Mouse (Mus musculus) retina, postnatal 7 days (tissue): ENCODE results near the gene Alkbh1.

ENCODE experiments used
- DNase-seq: peaks from one replicate; pipeline ENCODE4 v3.0.0-alpha.2; 2012; ENCODE audit warnings: low read depth, low spot score

Alkbh1 gene

DNA sequence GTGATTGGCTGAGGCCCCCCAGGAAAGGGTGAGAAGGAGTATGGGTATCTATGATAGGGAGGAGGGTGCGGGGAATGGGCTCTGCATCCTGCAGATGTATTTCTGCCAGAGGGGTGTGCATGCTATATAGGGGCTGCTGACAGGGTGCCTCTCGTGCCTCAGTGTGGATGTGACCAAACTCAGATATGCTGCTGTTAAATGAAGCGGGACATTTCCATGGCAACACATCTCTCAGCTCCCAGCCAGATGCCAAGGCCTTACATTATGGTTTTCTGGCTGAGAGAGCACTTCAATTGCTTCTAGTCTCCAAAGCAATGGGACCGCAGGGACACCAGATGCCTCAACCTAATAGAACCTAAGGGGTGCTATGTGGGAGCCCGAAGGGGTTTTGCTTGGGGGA lies 24.9 kb downstream of the Alkbh1 start:
- no peak for DNase-seq

DNA sequence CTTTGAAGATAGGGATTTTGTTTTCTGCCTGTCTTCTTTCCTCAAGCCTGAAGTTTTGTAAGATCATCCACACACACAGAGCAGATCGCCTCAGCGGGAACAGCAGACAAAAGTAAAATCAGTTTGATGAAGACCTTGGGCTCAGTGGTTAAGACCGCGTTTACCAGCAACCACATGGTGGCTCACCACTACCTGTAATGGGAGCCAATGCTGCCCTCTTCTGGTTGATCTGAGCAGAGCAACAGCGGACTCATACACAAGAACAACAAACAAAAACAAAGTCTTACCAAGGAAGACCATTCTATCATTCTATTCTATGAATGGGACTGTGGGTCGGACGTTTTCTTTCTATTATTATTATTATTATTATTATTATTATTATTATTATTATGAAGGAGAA lies 27.1 kb downstream of the Alkbh1 start:
- peak; percentile 30 for DNase-seq

DNA sequence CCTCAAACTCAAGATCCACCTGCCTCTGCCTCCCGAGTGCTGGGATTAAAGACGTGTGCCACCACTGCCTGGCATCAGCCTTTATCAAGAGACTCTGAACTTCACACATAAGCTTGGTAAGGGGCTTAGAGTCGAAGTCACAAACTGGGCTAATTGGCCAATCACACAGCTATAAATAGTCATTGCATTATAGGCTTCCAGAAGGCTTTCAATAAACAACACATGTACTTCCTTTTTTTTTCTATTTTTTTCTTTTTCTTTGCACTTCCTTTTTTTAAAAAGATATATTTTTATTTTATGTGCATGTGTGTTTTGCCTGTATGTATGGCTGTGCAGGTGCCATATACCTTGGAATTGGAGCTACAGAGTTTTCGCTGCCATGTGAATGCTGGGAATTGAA lies 28.5 kb downstream of the Alkbh1 start:
- DNase-seq: no peak

DNA sequence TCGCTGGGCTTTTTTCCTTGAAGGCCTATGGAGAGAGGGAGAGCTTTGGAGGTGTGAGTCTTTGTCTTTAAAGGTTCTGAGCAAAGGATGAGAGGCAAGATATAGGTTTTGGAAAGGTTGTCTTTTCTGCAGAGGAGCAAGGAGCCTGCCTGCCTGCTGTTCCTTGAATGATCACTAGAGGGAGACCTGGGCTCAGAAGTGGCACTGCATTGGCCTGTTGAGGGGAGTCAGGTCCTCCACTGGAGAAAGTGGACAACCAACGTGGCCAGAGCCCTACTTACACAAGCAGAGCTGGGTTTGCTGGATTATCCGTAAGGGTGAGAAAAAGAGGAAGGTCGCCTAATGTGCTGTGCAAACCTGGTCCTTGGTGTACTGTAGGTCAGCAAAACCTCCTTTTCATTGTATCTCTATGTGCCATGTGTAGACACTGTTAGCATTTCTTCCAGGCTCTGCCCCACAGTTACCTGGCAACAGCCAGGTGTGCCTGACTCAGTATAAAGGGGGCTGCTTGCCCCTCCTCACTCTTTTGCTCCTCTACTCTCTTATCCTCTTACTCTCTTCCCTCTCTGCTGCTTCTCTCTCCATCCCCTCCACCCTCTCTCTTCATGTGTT lies 30.5 kb downstream of the Alkbh1 start:
- peak; percentile 61 for DNase-seq

DNA sequence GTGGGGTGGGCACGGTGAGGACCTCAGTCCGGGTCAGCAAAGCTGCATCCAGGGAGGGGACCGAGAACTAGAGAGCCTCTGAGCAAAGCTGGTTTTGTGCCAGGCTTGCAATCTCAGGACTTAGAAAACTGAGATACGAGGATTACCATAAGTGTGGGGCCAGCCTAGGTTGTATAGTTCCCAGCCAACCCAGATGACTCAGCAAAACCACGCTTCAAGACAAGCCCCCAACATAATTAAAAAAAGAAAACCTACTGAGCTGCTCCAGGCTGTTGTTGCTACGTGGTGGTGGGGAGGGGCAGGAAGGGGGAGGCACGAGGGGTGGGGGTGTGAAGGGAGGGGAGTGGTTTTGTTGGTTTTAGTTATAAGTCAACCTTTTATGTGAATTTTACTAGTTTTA lies 32.8 kb downstream of the Alkbh1 start:
- no peak for DNase-seq

DNA sequence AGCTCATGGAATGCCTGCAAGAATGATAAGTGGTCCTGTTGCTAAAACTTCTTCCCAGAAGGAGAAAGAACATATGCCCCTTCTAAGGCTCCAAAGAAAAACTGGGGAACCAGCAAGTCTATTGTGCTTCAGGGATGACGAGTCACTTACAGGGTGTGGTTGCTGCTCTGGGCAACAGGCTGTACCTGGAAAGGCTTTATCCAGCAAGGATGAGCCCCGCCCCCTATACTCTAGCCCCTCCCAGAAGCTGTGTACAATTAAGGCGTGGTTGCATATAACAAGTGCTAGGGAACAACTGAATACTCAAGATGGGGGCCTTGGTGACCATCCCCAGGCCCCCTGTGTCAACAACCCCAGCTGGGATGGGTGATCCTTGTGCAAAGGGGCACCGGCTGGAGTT lies 34.7 kb downstream of the Alkbh1 start:
- no peak for DNase-seq

DNA sequence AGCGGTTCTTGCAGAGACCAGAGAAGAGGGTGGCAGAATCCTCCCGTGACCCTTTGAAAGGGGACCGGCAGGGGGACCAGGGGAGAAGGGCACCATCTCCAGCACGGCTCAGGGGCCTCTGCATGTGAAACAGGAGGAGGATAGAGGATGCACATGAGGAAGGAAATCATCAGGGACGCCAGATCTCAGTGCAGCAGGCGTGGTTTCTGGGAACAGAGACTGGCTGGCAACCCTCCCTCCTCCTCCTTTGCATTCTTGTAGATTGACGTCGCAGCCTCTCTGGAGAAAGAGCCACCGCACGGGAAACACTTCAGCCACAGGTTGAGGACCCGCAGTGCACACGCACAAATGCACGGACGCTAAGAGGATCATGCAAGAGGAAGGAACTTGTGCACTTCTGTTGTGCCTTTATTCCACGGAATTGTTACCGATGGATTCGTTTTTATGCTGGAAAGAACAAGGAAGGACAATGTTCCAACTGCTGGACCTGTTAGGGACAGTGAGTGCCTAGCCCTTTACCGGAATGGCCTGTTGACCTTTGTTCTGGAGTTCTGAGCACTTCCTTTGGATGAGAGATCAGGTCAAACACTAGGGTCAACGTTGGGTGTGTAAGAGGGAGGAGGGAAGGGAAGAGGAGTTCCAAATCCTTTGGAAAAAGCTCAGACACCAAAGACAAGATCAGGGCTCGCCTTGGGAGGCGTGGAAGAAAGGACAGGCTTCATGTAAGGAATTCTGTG lies 35.8 kb downstream of the Alkbh1 start:
- no peak for DNase-seq

DNA sequence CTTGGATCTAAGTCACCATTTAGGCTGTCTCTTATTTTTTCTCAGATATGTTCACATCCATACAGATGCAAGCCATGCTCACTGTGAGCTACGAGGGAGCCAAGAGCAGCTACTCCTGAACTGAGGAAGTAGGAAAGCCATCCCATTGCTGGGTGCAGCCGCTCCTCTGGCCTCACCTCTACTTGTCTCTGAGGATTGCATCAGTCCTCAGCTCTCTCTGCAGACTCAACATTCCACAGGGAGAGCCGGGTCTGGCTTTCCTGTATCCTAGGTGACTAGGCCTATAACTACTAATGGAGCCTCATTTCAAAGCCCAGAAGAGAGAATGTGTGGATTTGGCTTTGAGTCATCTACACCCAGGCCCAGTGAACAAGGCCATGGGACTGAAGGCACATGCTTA lies 38.1 kb downstream of the Alkbh1 start:
- DNase-seq: no peak

DNA sequence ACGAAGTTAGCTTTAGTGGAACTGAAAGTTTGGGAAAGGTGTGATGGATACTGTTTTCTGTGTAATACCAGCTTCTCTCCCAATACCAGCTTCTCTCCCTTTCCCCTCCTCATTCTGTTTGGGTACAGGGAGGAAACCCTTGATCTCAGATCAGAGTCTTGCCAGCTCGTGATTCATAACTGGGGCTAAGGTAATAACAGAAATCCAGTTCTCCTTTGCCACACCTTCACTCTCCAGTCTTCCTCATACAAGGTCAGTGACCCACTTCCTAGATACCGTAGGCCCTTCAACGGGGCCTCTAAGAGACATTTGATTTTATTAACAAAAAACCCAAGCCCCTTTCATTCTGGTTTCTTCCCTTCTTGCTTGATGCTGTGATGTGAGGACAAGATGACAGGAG lies 38.7 kb downstream of the Alkbh1 start:
- no peak for DNase-seq

DNA sequence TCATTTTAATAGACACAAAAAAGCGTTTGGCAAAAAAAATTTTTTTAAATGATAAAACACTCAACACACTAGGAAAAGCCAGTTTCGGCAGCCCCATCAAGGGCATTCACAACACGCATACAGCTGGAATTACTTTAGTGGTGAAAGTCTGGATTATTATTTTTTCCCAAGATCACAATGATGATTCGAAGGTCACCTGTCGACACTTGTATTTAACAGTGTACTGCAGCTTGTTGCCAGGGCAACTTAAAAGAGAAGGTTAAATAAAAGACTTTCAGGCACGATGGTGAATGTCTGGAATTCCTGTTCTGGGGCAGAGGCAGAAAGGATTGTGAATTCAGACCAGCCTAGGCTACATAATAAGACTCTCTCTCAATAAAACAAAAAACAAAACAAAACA lies 41.9 kb downstream of the Alkbh1 start:
- no peak for DNase-seq

DNA sequence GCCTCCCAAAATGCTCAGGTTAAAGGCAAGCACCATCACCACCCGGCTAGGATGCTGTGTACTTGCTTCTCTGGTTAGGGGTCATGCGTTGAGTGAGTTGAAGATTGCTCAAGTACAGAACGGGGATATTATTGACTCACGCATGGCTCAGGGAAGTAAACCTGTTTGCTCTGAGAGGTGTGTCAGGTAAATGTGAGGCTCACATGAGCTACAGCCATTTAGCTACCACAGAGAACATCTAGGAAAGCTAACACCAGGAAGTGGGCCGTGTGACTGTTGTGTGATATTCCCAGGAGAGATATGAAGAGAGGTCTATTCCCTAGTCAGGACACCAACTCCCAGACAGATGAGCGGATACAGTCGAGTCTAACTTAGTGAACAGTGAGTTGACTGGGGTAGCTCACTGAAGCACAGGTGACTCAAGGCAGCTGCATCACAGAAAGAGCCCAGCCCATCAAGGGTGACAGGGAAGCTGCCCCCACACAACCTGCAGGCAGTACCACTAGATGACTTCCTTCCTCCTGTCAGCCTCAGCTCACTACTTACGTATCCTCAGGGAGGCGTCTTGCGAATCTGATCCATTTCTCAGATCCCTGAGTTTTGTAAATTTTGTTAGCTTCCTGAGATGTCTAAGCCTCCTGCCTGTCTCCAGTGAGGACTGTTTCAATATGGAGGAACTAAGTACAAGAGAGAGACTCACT lies 44.5 kb downstream of the Alkbh1 start:
- DNase-seq: no peak

DNA sequence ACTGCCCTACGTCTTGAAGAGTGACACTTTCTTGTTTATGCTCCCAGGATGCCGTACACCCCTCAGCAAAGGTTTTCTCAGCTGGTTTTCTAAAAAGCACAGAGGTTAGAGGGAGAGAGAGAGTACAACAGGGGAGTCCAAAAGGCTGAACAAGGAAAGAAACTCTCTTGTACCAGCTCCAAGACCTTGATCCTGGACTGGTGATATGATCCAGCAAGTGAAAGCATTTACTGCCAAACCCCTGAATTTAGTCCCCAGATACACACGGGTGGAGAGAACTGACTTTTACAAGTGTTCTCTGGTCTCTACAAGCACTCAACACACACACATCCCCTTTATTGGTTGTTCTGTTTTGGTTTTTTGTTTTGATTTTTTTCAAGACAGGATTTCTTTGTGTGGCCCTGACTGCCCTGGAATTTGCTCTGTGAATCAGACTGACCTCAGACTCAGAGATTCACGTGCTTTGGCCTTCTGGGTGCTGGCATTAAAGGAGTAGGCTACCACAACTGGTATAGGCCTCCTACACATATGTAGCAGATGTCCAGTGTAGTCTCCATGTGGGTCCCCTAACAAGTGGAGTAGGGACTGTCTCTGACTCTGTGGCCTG lies 45.9 kb downstream of the Alkbh1 start:
- DNase-seq: no peak

DNA sequence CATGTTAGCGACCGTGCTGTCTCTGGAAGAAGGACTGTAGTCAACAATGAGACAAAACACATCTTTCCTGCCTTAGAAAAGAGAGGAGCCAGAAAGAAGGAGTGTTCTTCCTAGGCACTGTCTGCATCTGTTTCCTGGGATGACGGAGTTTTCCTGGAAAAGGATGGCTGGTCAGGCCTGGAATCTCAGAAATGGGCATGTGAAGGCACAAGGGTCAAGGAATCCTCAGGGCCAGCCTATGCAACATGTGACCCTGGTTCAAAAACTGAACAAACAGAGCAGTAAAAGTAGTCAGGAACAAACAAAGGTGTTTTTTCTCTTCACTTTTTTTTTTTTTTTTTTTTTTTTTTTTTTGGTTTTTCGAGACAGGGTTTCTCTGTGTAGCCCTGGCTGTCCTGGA lies 46.7 kb downstream of the Alkbh1 start:
- no peak for DNase-seq

DNA sequence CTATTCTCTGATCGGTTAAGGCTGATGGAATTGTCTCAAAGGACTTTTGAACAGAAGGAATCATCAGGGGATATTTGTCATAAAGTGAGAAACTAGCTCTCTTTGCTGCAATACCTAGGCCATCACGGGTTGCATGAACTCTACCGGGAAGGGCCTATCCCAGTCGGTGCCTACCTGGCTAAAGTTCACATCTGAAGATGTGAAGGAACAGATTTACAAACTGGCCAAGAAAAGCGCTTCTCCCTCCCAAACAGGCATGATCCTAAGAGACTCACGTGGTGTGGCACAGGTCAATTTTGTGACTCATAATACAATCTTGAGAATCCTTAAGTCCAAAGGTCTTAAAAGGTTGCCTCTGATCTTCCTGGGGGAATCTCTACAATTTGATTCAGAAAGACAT lies 49.5 kb downstream of the Alkbh1 start:
- no peak for DNase-seq

DNA sequence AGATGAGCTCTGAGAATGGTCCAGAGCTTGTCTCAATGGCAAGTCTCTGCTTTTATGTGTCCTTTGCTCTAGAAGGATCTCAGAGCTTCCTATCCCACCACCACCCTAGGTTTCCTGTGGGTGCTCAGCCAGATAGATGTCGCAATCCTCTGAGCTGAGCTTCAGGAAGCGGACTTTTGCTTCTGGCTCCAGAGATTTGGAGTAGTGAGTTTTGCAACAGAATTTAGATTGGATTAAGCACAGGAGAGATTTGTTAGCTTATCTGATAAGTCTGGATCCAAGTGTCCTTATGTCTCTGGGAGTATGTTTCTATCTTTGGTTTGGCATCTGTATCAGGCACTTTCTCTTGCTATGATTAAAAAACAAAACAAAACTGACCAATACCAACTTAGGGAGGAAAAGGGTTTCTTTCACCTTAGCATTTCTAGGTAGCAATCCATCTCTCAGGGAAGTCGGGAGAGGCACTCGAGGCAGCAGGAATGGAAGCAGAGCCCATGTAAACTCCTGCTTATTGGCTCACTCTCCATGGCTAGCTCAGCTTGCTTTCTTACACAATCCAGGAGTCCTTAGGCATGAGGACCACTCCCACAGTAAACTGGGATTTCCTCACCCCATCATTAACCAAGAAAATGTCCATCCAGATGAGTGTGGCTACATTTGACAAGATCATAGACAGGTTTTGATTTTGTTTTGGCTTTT lies 50.2 kb downstream of the Alkbh1 start:
- no peak for DNase-seq

DNA sequence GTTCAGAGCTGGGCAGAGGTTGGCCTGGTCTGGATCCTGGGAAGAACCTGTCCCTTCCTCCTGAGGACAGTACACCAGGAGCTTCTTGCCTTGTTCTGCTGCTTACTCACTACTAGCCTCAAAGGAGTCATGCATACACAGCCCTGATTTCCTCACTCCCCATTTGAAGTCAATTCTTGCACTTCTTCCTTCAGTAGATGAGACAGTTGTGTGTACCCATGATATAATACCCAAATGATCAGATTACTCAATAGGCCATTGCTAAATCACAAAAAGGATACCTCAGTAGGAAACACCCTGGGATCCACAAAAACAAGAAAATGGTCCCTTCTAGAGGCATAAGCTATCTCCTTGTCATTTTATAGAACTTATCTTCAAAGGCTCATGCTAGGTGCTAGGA lies 52.5 kb downstream of the Alkbh1 start:
- DNase-seq: no peak

DNA sequence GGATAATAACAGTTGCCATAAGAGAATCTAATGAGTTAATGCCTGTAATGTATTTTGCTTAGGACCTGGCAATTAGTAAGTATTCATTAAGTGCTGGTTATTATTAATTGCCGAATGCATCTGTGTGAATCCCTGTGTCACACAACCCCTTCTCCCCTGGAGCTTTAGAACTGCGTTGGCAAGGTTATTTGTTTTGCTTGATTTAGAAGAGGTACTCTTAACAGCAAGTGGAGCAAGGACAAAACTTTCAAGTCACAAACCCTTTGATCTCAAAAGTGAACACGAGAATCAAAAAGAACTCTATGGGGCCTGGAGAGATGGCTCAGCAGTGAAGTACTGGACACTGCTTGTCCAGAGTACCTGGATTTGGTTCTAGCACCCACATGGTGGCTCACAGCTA lies 54.6 kb downstream of the Alkbh1 start:
- no peak for DNase-seq

DNA sequence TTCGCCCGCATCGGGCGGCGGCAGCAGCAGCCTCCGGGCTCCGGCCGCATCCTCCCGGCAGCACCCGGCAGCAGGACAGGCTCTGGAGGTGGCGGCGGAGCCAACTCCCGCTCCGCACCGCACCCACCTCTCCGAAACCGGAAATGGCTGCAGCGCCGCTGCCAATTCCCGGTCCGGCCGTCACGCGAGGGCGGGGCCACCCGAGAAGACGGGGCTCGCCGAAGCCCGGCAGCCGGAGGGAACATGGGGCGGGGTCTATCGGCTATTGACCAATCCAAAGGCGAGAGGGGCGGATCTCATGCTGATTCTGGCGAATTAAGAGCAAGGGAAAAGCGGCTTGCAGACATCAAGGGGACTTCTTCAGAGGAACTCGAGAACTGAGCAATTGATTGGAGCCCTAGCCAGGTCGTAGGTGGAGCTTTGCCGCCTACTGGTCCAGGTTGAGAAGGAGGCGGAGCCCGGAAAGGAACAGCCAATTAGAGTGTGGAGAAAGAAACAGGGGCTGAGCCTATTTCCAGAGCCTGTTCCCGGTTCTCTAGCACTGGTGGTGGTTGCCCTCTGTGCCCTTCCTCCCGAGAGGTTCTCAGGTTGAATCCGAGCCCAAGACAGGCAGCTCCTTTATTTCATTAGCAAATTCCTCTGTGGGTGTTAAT lies 55.6 kb downstream of the Alkbh1 start, which contains the start of gene Sptlc2:
Gene Sptlc2, minus strand, starts transcription at position 234 of the 653 bp plus-strand sequence.
- peak; percentile 98 for DNase-seq

DNA sequence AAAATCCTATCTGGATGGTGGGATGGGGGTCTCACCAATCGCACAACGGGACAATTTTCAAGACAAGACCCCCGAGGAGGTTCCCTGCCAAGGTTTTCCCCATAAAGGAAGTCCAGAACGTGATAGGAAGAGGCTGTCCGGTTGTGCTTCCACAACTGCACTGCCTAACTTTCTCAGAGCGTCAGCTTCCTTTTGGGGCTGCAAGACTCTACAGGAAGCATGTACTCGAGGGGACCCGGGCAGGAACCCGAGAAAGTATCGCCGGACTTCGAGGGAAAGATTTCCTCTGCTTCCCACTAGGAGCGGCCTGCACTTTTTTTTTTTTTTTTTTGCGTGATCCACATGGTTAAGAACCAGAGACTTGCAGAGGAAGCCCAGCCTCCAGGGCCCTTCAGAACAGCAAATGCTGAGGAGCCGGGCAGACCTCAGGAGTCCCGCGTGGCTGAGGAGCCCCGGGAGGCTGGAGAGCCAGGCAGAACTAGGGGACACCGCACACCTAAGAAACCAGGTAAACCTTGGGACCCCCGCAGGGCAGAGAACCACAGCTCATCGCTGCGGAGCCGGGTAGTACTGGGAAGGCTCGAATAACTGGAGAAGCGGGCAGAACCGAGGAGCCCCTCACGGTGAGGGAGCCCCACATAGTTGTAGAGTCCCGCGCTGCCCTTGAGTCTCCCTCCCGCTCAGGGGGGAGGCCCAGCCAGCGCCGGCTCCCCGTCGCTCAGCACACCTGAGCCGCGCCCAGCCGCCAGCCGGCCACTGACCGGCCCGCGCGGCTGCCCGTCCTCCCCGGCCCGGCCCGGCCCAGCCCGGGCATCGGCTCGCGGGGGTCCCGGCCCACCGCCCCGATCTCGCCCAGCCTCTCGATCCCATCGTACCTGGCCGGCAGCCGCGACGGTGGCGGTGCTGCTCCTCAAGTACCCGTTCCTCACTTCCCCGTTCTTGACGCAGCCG lies 56.4 kb downstream of the Alkbh1 start:
- DNase-seq: no peak

DNA sequence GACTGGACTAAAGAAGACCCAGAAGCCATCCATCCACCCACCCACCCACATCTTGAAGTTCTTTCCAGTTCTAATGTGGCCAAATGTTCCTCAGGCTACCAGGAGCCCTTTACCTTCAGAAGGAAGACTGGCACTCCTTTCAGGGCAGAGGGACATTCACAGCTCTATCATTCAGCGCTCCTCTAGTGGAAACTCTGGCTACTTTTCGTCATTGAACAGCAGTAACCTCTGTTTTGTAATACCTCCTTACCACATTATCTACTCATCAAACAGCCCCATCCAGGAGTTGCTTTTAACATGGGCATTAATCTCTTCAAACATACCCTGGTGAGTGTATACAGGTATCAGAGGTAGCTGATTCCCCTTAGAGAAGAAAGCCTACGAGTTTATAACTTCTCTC lies 58.8 kb downstream of the Alkbh1 start:
- no peak for DNase-seq
